Mouse (Mus musculus) liver, adult 2 months (tissue): ENCODE measurements around the gene Myo1h. TPM values are rescaled to one million over a fixed set of nuclear protein-coding genes. Genes with fewer than 3 reads are reported as not detected.

ENCODE experiments used
- DNase-seq: peaks from one replicate; pipeline ENCODE4 v3.0.0-alpha.2; 2011; ENCODE audit warnings: low read depth, low spot score; ENCODE audit errors: extremely low read depth
- H3K27ac ChIP-seq: fragments of 200-500 bp; replicated peaks from 2 replicates; pipeline ENCODE4 v1.5.1; 2012; ENCODE audit warnings: low read depth, mild to moderate bottlenecking, control low read depth, inconsistent platforms, low read length; ENCODE audit not compliant: insufficient read depth
- H3K27me3 ChIP-seq: fragments of 200-500 bp; 2 replicates; pipeline ENCODE4 v1.6.1; 2012; ENCODE audit warnings: mild to moderate bottlenecking, moderate library complexity, low read length, inconsistent platforms; ENCODE audit not compliant: control insufficient read depth, insufficient read depth
- H3K36me3 ChIP-seq: fragments of 200-500 bp; 2 replicates; pipeline ENCODE4 v1.6.1; 2012; ENCODE audit warnings: low read length, inconsistent platforms; ENCODE audit not compliant: control insufficient read depth, insufficient read depth
- H3K4me1 ChIP-seq: fragments of 200-500 bp; 2 replicates; pipeline ENCODE4 v1.6.1; 2011; ENCODE audit warnings: low read length; ENCODE audit not compliant: control insufficient read depth, insufficient read depth
- H3K4me3 ChIP-seq: fragments of 200-500 bp; 2 replicates; pipeline ENCODE4 v1.5.1; 2011; ENCODE audit warnings: low read depth, mild to moderate bottlenecking, control low read depth, low read length, moderate library complexity; ENCODE audit not compliant: insufficient read depth
- H3K79me2 ChIP-seq: fragments of 200-500 bp; 2 replicates; pipeline ENCODE4 v1.6.1; 2012; ENCODE audit warnings: inconsistent platforms, mild to moderate bottlenecking, low read length, moderate library complexity; ENCODE audit not compliant: control insufficient read depth, insufficient read depth
- H3K9ac ChIP-seq: fragments of 200-500 bp; 2 replicates; pipeline ENCODE4 v1.6.1; 2012; ENCODE audit warnings: low read depth, mild to moderate bottlenecking, control low read depth, inconsistent platforms, low read length
- CTCF ChIP-seq: fragments of 200-500 bp; IDR thresholded peaks from 2 replicates; pipeline ENCODE4 v1.5.1; 2011; ENCODE audit warnings: low read depth, low read length, control low read depth
- POLR2A ChIP-seq: fragments of 200-500 bp; IDR thresholded peaks from 2 replicates; pipeline ENCODE4 v1.6.1; 2011; ENCODE audit warnings: low read length, control low read depth; ENCODE audit not compliant: insufficient read depth; ENCODE audit errors: extremely low read depth
- WGBS: fragments of 180-500 bp; shearing (Covaris S2); methylation state at CpG from one replicate; pipeline ENCODE4 v1.1.7; 2018; 5-methylcytosine and 5-hydroxymethylcytosine counted together
- polyA plus RNA-seq: library from polyadenylated mRNA; depleted of rRNA; stranded (reverse); fragments of >200 nt; gene quantifications from 2 replicates; pipeline ENCODE4 v1.2.3, GENCODE M21; 2012
- total RNA-seq: library from RNA; depleted of rRNA; stranded (reverse); fragments of >200 nt; gene quantifications from 2 replicates; pipeline ENCODE4 v1.2.3, GENCODE M21; 2014

Myo1h gene
- total and polyA plus RNA-seq, 2 experiments = 0.09 TPM; not detected in 1

- 72% methylated on average over 11 of the region's 11 CpGs for WGBS
- Histone ChIP-seq H3K4me3 (no peak overlapping the region), H3K36me3 (no peaks in the 10 kb centered on the region), H3K9ac (no peak overlapping the region), H3K79me2 (peaks cover 29% of the 10 kb centered on the region; the same call in 1 of the 2 replicates), H3K27me3 (no peaks in the 10 kb centered on the region), H3K27ac (no peak overlapping the region), H3K4me1 (peaks cover 7% of the 10 kb centered on the region; the same call in 1 of the 2 replicates)
- DNase-seq = no peak
- TF ChIP-seq CTCF (no peak), POLR2A (no peak)
These were observed 84.2 kb downstream of the Myo1h start for GRCm38 (mm10) chr5:114373174-114373573.

- peaks cover 7% of the 10 kb centered on the region; the same call in 1 of the 2 replicates for H3K4me1 ChIP-seq
- no peak overlapping the region for H3K9ac ChIP-seq
- no peaks in the 10 kb centered on the region for H3K27me3 ChIP-seq
- H3K79me2 ChIP-seq = peaks cover 29% of the 10 kb centered on the region; the same call in 1 of the 2 replicates
- TF ChIP-seq POLR2A (no peak), CTCF (no peak)
- H3K4me3 ChIP-seq = no peak overlapping the region
- no peaks in the 10 kb centered on the region for H3K36me3 ChIP-seq
- WGBS = 92% methylated on average over 9 of the region's 9 CpGs
- no peak overlapping the region for H3K27ac ChIP-seq
- no peak for DNase-seq
These were observed 84.6 kb downstream of the Myo1h start for GRCm38 (mm10) chr5:114373581-114373980.

- H3K4me1 ChIP-seq = peaks cover 7% of the 10 kb centered on the region; the same call in 1 of the 2 replicates
- H3K27ac ChIP-seq = no peak overlapping the region
- no peak overlapping the region for H3K9ac ChIP-seq
- H3K27me3 ChIP-seq = no peaks in the 10 kb centered on the region
- no peak for DNase-seq
- peaks cover 31% of the 10 kb centered on the region; the same call in 1 of the 2 replicates for H3K79me2 ChIP-seq
- TF ChIP-seq POLR2A = no peak
- no peak for TF ChIP-seq CTCF
- no peak overlapping the region; the same call in 1 of the 2 replicates for H3K4me3 ChIP-seq
- WGBS = 83% methylated on average over 23 of the region's 23 CpGs
- H3K36me3 ChIP-seq = no peaks in the 10 kb centered on the region
These were observed 85.6 kb downstream of the Myo1h start for GRCm38 (mm10) chr5:114374409-114375213.

- TF ChIP-seq POLR2A = no peak
- no peak for TF ChIP-seq CTCF
- peaks cover 7% of the 10 kb centered on the region; the same call in 1 of the 2 replicates for H3K4me1 ChIP-seq
- no peak overlapping the region for H3K4me3 ChIP-seq
- 59% methylated on average over 10 of the region's 10 CpGs for WGBS
- H3K9ac ChIP-seq = peak overlapping the region; percentile 60
- H3K27me3 ChIP-seq = no peaks in the 10 kb centered on the region
- no peaks in the 10 kb centered on the region for H3K36me3 ChIP-seq
- peaks cover 59% of the 10 kb centered on the region for H3K79me2 ChIP-seq
- peak; percentile 25 for DNase-seq
- H3K27ac ChIP-seq = no peak overlapping the region
These were observed 89.4 kb downstream of the Myo1h start for GRCm38 (mm10) chr5:114378177-114378920.

DNA sequence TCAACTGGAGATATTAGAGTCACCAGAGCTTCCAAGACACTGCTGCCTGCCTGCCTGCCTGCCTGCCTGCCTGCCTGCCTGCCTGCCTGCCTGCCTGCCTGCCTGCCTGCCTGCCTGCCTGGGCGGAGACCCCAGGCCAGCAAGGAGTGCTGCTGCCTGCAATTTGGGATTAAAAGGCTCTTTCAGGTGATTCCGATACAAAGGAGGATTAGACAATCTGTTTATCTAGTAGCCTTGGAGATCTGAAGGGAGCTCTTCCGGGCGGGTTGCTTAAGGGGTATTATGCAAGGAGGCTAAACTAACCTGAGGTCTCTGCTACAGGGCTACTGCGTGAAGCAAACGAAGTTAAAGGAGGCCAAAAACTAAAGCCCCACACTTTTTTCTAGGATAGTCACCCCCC, 90.0 kb downstream of the Myo1h start:
- no peak for TF ChIP-seq CTCF
- TF ChIP-seq POLR2A = no peak
- Histone ChIP-seq H3K9ac (peak overlapping the region; percentile 60), H3K4me3 (no peak overlapping the region), H3K27ac (no peak overlapping the region), H3K27me3 (no peaks in the 10 kb centered on the region), H3K79me2 (peaks cover 58% of the 10 kb centered on the region), H3K4me1 (peaks cover 7% of the 10 kb centered on the region; the same call in 1 of the 2 replicates), H3K36me3 (no peaks in the 10 kb centered on the region)
- WGBS = 21% methylated on average over 6 of the region's 6 CpGs
- DNase-seq = peak; percentile 17
